Mouse (Mus musculus) MEL-GATA-1-ER (cell line): ENCODE measurements around the gene Flvcr1.

Experiments
- DNase-seq: peaks from one replicate; pipeline ENCODE4 v3.0.0-alpha.2; 2012; ENCODE audit warnings: low read depth; ENCODE audit errors: extremely low read depth

Gene Flvcr1

GRCm38 (mm10) chr1:190981412-190981811 is 44.5 kb downstream of the Flvcr1 start:
- no peak for DNase-seq

GRCm38 (mm10) chr1:190980470-190980869 is 45.5 kb downstream of the Flvcr1 start:
- DNase-seq: no peak

- peak; percentile 79 for DNase-seq
Observed at GRCm38 (mm10) chr1:190979100-190979563, 46.8 kb downstream of the Flvcr1 start, which contains the start of gene Vash2. Vash2 (minus strand) TSS chr1:190979296.

- DNase-seq: peak; percentile 24
Observed at GRCm38 (mm10) chr1:190978511-190979073, 47.4 kb downstream of the Flvcr1 start.

- DNase-seq: no peak
Observed at GRCm38 (mm10) chr1:190978001-190978400, 48.0 kb downstream of the Flvcr1 start.

GRCm38 (mm10) chr1:190976887-190977573 is 48.9 kb downstream of the Flvcr1 start:
- no peak for DNase-seq

- no peak for DNase-seq
Observed at GRCm38 (mm10) chr1:190974833-190975232, 51.1 kb downstream of the Flvcr1 start.

GRCm38 (mm10) chr1:190974191-190974590 is 51.8 kb downstream of the Flvcr1 start:
- DNase-seq: no peak

GRCm38 (mm10) chr1:190972612-190973192 is 53.3 kb downstream of the Flvcr1 start:
- DNase-seq: no peak

GRCm38 (mm10) chr1:190971708-190972610 is 54.0 kb downstream of the Flvcr1 start:
- DNase-seq: no peak

GRCm38 (mm10) chr1:190968010-190968409 is 57.9 kb downstream of the Flvcr1 start:
- DNase-seq: no peak

GRCm38 (mm10) chr1:190964992-190965780 is 60.8 kb downstream of the Flvcr1 start:
- no peak for DNase-seq

GRCm38 (mm10) chr1:190962760-190963159 is 63.2 kb downstream of the Flvcr1 start:
- no peak for DNase-seq

GRCm38 (mm10) chr1:190958821-190959220 is 67.1 kb downstream of the Flvcr1 start:
- no peak for DNase-seq
